Mouse (Mus musculus) activated CD4-positive, CD25-positive, alpha-beta regulatory T cell, adult 4 months (primary cell): ENCODE measurements around the gene Olfr1136. TPM values are rescaled to one million over a fixed set of nuclear protein-coding genes. Genes with fewer than 3 reads are reported as not detected.

ENCODE experiments used
- ATAC-seq: one replicate; pipeline ENCODE4 v1.8.0; 2017
- polyA plus RNA-seq, 2 experiments: library from polyadenylated mRNA; unstranded; fragments of 100-300 nt; shearing (Covaris generic); gene quantifications; one replicate each; pipeline ENCODE4 v1.2.1; 2017

Olfr1136 gene
- polyA plus RNA-seq = not detected

DNA sequence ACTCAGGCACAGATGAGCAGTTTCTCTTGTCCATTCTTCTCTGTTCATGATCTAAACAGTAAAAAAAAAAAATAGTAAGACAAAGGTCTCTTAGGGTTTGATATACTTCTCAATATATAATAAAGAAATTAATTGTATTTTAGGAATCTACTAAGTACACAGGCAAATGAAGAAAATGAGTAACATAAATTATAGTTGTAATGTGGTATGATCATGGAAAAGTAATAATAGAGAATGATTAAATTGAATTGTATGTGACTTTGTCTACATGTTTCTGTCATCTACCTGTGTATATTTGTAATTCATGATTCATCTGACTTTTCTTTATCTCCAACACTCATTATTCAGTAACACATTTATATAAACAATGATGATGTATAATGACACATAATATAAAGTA lies at the start of gene Olfr1136:
Gene Olfr1136 (minus strand): TSS at position 101 of the 400 bp plus-strand sequence.
- ATAC-seq = no peak

DNA sequence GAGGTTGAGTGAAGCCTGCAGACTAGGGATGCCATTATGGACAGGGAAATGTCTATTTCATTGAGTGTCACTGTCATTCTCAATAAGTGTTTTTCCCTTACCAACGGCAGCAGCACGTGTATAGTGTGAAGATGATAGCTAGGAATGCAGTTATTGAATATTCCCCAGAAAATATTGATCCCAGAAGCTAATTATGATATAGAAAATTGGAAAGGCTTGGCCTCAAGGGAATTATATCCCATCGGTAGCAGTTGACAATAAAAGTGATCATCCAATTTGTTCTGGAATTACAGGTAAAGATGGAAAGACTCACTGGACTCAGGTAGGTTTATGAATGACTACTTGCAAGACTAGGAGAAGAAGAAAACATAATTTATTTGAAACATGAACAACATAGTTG lies 49.7 kb upstream of the Olfr1136 start, which contains the start of gene Olfr1140:
Gene Olfr1140 (plus strand): TSS at position 301 of the 400 bp plus-strand sequence.
- no peak for ATAC-seq

DNA sequence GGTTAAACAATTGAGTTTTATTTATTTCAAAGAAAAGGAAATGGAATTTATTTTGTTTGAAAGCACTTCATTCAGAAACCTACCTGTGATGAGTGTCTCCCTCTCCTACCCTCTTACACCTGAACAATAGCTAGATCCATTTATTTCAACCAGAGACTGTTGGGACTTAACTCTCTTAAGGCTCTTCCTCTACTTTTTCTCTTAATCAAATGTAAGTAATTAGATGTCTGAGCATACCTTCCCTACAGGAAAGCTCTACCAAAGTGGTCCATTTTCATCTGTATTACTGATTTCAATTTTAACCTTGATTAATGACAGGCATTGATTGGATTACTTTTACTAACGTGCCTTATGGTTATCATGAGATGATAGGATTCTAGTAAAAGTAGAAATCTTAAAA lies 46.1 kb upstream of the Olfr1136 start, which contains the start of gene Olfr1138:
Gene Olfr1138 (minus strand): TSS at position 101 of the 400 bp plus-strand sequence.
- no peak for ATAC-seq

DNA sequence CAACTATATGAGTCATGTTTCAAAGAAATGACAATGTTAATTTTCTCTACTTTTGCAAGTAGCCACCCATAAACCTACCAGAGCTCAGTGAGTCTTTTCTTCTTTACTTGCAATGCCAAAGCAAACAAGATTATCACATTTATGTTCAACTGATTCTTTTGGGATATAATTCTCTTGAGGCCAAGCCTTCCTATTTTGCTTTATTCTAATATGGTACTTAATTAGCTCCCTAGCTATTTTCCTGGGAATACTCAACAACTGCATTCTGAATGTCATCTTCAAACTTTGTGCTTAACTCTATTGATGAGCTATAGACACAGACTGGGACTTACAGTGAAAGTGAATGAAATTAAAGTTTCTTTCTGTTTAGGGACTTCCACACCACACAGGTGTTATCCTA lies 19.3 kb upstream of the Olfr1136 start, which contains the start of gene Olfr1137:
Gene Olfr1137 (minus strand): TSS at position 101 of the 400 bp plus-strand sequence.
- no peak for ATAC-seq

DNA sequence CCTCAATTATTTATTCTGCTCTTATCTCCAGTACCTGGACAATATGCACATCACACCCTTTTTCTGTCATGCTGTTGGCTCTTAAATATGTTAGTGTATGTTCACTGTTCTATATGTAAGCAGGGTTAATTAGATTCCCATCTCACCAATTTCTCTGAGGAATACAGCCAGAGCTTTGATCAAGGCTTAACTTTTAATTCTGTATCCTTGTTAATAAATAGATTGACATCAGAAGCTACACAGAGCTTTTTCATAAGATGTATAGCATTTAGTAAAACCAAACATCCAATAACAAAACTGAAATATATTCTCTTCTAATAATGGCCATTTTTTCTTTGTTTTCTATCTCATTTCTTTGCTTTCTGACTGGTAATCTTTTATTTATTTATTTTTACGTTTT lies 20.2 kb downstream of the Olfr1136 start, which contains the start of gene Olfr1135:
Gene Olfr1135 (minus strand): TSS at position 101 of the 400 bp plus-strand sequence.
- no peak for ATAC-seq

DNA sequence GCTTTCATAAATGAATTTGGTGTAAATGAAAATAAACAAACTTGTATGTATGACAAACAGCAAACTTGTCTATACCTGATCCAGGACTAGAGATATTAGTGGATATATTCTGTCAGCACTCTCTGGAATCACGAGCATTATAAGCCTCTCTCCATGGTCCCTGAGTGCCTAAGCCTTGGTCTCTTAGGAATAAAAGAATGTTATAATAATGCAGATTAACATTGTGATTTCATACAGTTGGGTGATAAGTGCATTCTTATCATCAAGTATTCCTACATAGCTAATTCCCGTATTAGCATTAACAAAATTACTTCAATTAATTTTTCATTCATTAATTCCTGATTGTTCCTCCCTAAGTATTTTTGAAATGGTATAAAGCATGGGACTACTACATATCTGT lies 35.4 kb downstream of the Olfr1136 start, which contains the start of gene Olfr1134:
Gene Olfr1134 (minus strand): TSS at position 101 of the 400 bp plus-strand sequence.
- no peak for ATAC-seq

DNA sequence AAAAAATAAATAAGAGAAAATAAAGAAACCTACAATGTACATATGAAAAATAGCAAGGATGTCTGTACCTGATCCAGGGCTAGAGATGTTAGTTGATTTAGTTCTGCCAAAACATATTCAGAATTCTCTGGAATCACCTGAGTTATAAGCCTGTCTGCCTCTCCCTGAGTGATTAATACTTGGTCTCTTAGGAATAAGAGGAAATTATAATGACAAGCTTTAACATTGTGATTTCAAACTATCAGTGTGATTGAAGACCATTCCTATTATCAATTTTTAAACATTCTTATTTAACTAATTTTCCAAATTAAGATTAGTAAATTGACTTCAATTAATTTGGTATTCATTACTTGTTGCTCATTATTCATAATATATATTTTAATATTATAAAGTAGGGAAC lies 46.5 kb downstream of the Olfr1136 start, which contains the start of gene Olfr1133:
Gene Olfr1133 (minus strand): TSS at position 101 of the 400 bp plus-strand sequence.
- no peak for ATAC-seq

Other genes with a start within 250 kb of the Olfr1136 start
- not detected for gene Olfr1126, start 240.0 kb downstream of the Olfr1136 start, polyA plus RNA-seq
- not detected for gene Pramel7, start 196.9 kb downstream of the Olfr1136 start, polyA plus RNA-seq
- not detected for gene Pramel6, start 187.4 kb downstream of the Olfr1136 start, polyA plus RNA-seq
- not detected for gene Olfr153, start 162.2 kb downstream of the Olfr1136 start, polyA plus RNA-seq
- gene Olfr1128, start 148.4 kb downstream of the Olfr1136 start, polyA plus RNA-seq = under 1 TPM in 1 of 2 experiments, not detected in 1; 0.36 TPM
- gene Olfr1129, start 120.0 kb downstream of the Olfr1136 start, polyA plus RNA-seq = not detected
- not detected for gene Olfr1130, start 87.7 kb downstream of the Olfr1136 start, polyA plus RNA-seq
- gene Olfr1131, start 66.8 kb downstream of the Olfr1136 start, polyA plus RNA-seq = not detected
- not detected for gene Olfr1132, start 56.4 kb downstream of the Olfr1136 start, polyA plus RNA-seq
- not detected for gene Olfr1133, start 46.6 kb downstream of the Olfr1136 start, polyA plus RNA-seq
- gene Olfr1134, start 35.5 kb downstream of the Olfr1136 start, polyA plus RNA-seq = not detected
- gene Olfr1135, start 20.3 kb downstream of the Olfr1136 start, polyA plus RNA-seq = not detected
- gene Olfr1137, start 19.2 kb upstream of the Olfr1136 start, polyA plus RNA-seq = not detected
- gene Olfr1138, start 46.0 kb upstream of the Olfr1136 start, polyA plus RNA-seq = not detected
- not detected for gene Olfr1140, start 49.8 kb upstream of the Olfr1136 start, polyA plus RNA-seq
- not detected for gene Olfr1141, start 60.0 kb upstream of the Olfr1136 start, polyA plus RNA-seq
- not detected for gene Olfr152, start 85.5 kb upstream of the Olfr1136 start, polyA plus RNA-seq
- gene Olfr1143, start 106.6 kb upstream of the Olfr1136 start, polyA plus RNA-seq = not detected
- gene Olfr1145, start 115.9 kb upstream of the Olfr1136 start, polyA plus RNA-seq = not detected
- gene Olfr1148, start 136.6 kb upstream of the Olfr1136 start, polyA plus RNA-seq = not detected
- gene Olfr1150-ps1, start 150.0 kb upstream of the Olfr1136 start, polyA plus RNA-seq = not detected
- not detected for gene Olfr1151, start 161.9 kb upstream of the Olfr1136 start, polyA plus RNA-seq
- gene Olfr1152, start 172.5 kb upstream of the Olfr1136 start, polyA plus RNA-seq = under 1 TPM in 1 of 2 experiments, not detected in 1; 0.08 TPM
- not detected for gene Olfr1153, start 201.0 kb upstream of the Olfr1136 start, polyA plus RNA-seq
- not detected for gene Olfr1154, start 211.2 kb upstream of the Olfr1136 start, polyA plus RNA-seq